Mouse (Mus musculus): Measurements from ENCODE around the gene Prr23a2. TPM values are rescaled to one million over a fixed set of nuclear protein-coding genes. Genes with fewer than 3 reads are reported as not detected.

Prr23a2 gene
- polyA plus RNA-seq, 1 experiment from 2014 or later = not detected

- 79% methylated on average over 3 of the region's 3 CpGs for WGBS
- ATAC-seq (replicated peaks) = no peak
- Histone ChIP-seq H3K4me2 (replicated peaks) (no peak overlapping the region), H3K36me3 (no peaks in the 10 kb centered on the region), H3K9me3 (no peaks in the 10 kb centered on the region), H3K4me1 (no peaks in the 10 kb centered on the region), H3K27ac (replicated peaks) (no peak overlapping the region), H3K9ac (replicated peaks) (no peak overlapping the region), H3K4me3 (no peak overlapping the region), H3K27me3 (no peaks in the 10 kb centered on the region)
Measured at GRCm38 (mm10) chr9:98863463-98863862, 7.2 kb downstream of the Prr23a2 start.

GRCm38 (mm10) chr9:98864571-98864970 is 8.3 kb downstream of the Prr23a2 start, which contains the start of gene Prr23a3:
TSS of gene Prr23a3 (plus strand) at chr9:98864767.
- WGBS = 57% methylated on average over 22 of the region's 22 CpGs
- Histone ChIP-seq H3K4me2 (replicated peaks) (no peak within 1 kb of the TSS; the same call in 1 of the 2 replicates), H3K4me1 (no peaks in the 10 kb centered on the region), H3K27ac (replicated peaks) (no peak within 1 kb of the TSS), H3K27me3 (no peaks in the 10 kb centered on the region), H3K9ac (replicated peaks) (no peak within 1 kb of the TSS), H3K9me3 (no peaks in the 10 kb centered on the region), H3K4me3 (no peak within 1 kb of the TSS), H3K36me3 (no peaks in the 10 kb centered on the region)
- ATAC-seq (replicated peaks) = no peak

GRCm38 (mm10) chr9:98901486-98901885 is 45.2 kb downstream of the Prr23a2 start:
- 0 out of 2 replicates have a peak, but pooled peaks cover 5% of the 10 kb centered on the region for H3K9me3 ChIP-seq
- no peak overlapping the region for H3K4me2 ChIP-seq (replicated peaks)
- no peak overlapping the region for H3K27ac ChIP-seq (replicated peaks)
- no peak overlapping the region for H3K4me3 ChIP-seq
- no peak overlapping the region for H3K9ac ChIP-seq (replicated peaks)
- ATAC-seq (replicated peaks) = no peak
- no peaks in the 10 kb centered on the region for H3K4me1 ChIP-seq
- no peaks in the 10 kb centered on the region for H3K36me3 ChIP-seq
- 75% methylated on average over 1 of the region's 1 CpGs for WGBS
- H3K27me3 ChIP-seq = no peaks in the 10 kb centered on the region

GRCm38 (mm10) chr9:98902819-98903218 is 46.5 kb downstream of the Prr23a2 start, which contains the start of gene 7420426K07Rik:
TSS of gene 7420426K07Rik (plus strand) at chr9:98903119.
- no peak within 1 kb of the TSS for H3K4me2 ChIP-seq (replicated peaks)
- no peaks in the 10 kb centered on the region for H3K9me3 ChIP-seq
- no peak within 1 kb of the TSS for H3K9ac ChIP-seq (replicated peaks)
- no peak within 1 kb of the TSS for H3K4me3 ChIP-seq
- no peaks in the 10 kb centered on the region for H3K4me1 ChIP-seq
- WGBS = 89% methylated on average over 2 of the region's 2 CpGs
- H3K36me3 ChIP-seq = no peaks in the 10 kb centered on the region
- no peak within 1 kb of the TSS for H3K27ac ChIP-seq (replicated peaks)
- no peaks in the 10 kb centered on the region for H3K27me3 ChIP-seq
- no peak for ATAC-seq (replicated peaks)

Other genes with a start within 250 kb of the Prr23a2 start
- gene Prr23a1, start 14.0 kb upstream of the Prr23a2 start, polyA plus RNA-seq (2015; fragmentation: Nextera tagmentation; extraction: Ambion mirVana) = 0.22 TPM in 1 of 2 replicates, not detected in the other
- not detected in 2 replicates for gene Prr23a3, start 8.3 kb downstream of the Prr23a2 start, polyA plus RNA-seq (2015; fragmentation: Nextera tagmentation; extraction: Ambion mirVana)
- gene 7420426K07Rik, start 46.6 kb downstream of the Prr23a2 start, polyA plus RNA-seq (2015; fragmentation: Nextera tagmentation; extraction: Ambion mirVana) = not detected in 2 replicates
- gene Foxl2, start 98.8 kb downstream of the Prr23a2 start, polyA plus RNA-seq (2015; fragmentation: Nextera tagmentation; extraction: Ambion mirVana) = 0.27 and 0.42 TPM in 2 replicates
- 94.8 and 101 TPM in 2 replicates for gene Faim, start 129.9 kb downstream of the Prr23a2 start, polyA plus RNA-seq (2015; fragmentation: Nextera tagmentation; extraction: Ambion mirVana)
- gene Gm1123, start 179.2 kb downstream of the Prr23a2 start, polyA plus RNA-seq (2015; fragmentation: Nextera tagmentation; extraction: Ambion mirVana) = not detected in 2 replicates